Mouse (Mus musculus) urinary bladder, postnatal 36 days (tissue): ENCODE measurements around the gene Zfyve21.

Experiments
- DNase-seq, 2 experiments: peaks; one replicate each; pipeline ENCODE4 v3.0.0; 2022; ENCODE audit warnings: low spot score in 2 of 2, mixed read lengths in 1 of 2

Gene Zfyve21

DNA sequence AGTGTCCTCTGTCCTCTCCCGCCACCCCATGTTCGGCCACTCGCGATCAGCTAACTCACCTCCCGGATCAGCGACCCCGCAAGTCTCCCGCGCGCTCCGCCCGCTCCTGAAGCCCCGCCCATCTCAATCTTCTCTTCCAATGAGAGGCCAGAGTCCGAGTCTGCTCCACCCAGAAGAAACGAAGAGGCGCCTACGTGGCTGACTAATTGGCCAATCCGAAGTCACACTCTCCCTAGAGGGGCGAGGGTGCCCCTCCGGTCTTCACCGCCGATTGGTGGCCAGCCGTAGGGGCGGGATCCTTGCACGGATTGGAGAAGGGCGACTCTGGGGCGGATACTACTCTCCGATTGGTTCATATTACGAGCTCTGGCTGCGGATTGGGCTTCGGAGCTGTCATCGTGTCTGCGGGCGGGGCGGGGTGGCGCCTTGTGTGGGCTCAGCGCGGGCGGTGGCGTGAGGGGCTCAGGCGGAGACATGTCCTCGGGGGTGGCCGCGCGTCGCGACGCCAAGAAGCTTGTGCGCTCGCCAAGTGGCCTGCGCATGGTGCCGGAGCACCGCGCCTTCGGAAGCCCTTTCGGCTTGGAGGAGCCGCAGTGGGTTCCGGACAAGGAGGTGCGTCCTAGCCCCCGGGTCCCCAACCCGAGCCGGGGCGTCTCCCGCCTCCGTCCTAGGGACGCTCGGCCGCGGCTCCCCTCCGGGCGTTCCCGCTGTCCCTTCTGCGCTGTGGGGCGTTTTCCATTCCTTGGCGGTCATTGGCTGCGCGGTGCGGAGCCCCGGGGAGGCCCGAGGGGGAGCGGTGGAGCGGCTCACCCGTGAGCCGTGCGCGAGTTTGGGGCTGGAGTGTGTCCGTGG, at the start of gene Zfyve21, which contains the start of gene Xrcc3:
Gene Zfyve21 (plus strand): TSS at position 405 of the 852 bp plus-strand sequence.
Gene Xrcc3 (minus strand): TSS at position 108 of the 852 bp plus-strand sequence.
- DNase-seq = peak; percentile 93 to 98

DNA sequence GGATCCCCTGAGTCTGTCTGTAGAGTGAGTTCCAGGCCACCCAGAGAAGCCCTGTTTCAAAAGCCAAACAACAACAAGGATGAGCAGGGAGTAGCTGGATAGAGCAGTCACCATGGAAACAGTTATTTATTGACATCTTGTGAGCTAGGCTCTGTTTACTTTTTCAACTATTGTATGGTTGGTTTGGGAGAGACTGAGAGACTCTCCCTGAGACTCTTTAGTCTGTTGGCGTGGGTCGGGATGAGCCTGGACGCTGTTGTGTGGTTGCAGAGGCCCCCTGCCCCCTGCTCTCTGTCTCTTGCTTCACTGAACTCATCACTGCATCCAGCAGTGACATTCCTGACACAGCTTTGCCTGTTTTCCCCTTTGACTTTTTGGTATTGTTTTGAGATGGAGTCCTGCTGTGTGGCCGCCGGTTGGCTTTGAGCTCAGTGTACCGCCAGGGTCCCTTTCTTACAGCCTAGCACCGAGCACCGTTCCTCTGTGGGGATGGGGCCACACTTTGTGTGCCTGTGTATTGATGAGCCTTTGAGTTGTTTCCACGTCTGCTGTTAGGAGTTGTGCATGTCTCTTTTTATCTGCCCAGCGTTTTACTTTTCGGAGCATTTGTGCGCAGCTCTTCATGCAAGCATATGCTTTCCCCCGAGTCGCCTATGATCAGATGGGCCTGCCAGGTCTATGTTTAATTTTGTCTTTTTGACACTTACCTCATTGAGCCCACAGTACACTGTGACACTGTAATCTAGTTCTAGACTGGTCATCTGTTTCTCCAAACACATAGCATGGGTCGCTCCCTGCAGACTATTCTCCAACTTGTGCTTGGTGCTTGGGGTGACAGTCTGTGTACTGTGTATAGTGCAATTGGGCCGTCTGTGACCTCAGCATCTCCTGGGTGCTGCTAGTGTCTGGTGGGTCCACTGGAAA, 47.4 kb upstream of the Zfyve21 start:
- no peak for DNase-seq

DNA sequence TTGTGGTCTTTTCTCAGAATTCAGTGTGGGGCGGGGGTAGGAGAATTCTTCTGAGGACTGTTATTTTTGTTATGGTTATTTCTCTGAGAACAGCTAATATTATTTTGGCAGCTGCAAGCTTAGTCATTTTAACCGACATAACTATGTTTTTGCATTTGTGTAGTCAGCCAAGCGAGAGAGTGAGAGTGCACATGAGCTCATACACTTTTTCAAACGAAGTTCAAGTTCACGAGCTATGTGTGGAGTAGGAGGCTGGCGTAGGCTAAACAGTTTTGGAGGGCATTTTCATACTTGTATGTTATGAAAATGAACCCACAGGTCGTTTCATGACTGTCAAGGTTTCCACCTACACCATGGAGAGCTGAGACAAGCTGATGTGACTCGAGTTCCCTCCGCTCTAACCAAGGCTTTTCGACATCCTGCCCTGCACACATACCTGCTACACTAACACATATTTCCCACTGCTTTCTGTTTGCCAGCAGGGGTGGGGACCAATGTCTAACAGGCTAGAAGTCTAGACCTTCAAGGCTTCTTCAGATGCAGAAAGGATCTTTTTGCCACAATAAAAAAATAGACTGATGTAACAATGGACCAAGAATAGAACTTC, 45.5 kb upstream of the Zfyve21 start:
- no peak for DNase-seq

DNA sequence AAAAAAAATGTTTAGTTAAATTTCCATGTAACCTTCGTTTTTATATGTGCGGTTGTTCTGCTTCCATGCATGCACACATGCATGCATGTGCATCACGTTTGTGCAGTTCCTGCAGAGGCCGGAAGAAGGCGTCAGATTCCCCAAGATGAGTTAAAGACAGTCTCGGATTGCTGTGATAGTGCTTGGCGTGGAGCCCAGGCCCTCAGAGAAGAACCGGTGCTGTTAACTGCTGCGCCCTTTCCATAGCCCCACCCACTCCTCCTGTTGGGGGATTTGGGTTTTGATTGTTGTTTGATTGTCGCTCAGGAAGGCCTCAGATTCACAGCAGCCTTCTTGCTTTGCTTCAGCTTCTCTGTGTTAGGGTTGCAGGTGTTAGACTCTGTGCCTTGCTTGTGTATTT, 44.7 kb upstream of the Zfyve21 start:
- peak in 1 of 2 experiments; percentile 38 for DNase-seq

DNA sequence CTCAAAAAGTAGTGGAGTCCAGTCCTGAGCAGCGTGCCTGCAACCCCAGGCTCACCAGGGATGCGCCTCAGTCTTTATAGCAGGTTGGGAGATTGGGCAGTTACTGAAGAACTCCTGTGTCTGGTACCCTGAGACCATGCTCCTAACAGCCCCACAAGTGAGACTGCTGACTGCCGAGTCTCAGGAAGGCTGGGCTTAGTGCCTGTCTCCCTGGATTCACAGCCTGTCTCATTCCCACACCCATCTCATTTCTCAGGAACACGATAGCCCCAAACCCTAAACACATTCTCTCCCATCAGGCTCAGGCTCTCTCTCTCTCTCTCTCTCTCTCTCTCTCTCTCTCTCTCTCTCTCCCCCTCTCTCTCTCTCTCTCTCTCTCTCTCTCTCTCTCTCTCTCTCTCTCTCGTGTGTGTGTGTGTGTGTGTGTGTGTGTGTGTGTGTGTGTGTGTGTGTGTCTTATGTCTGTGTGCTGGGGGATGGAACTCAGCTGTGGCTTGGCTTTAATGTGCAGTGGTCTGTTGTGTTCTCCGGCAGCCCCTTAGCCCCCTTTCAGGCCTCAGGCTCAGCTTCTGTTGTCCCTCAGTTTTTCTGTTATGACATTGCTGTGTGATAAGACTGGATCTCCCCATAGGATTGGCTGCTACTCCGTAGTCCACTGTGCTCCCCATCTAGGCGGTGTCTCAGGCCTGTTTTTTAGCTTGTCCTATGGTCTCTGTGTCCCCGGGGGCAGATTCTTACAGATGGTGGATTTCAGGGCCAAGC, 44.0 kb upstream of the Zfyve21 start:
- DNase-seq = no peak

DNA sequence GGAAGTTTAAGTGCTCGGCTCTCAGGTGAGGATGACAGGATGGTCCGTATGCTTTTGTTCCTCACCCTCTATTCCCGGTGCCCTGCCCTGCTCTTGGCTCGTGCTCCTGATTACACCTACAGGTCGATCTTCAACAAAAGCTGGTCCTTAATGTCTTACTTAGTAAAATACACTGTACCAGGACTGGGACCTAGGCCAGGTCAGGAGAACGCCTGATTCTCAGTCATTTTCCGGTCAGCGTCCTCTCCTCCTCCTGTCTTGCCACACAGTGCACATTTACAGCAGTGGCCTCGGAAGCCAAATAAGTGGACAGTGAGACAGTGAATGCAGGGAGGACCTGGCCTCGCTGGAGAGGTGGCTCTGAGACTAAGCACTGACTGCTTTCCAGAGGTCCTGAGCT, 43.3 kb upstream of the Zfyve21 start:
- no peak for DNase-seq

DNA sequence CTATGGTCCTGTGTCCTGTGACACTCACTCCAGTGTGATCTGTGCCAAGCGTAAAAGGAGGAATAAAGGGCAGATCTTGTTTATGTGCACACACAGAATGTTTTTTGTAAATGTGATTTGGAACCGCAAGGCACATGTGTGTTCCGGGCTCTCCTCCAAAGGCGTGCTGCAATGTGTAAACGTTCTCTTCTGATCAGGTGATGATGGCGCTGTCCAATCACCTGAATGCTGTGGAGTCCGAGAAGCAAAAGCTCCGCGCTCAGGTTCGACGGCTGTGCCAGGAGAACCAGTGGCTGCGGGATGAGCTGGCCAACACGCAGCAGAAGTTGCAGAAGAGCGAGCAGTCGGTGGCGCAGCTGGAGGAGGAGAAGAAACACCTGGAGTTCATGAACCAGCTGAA, 39.8 kb upstream of the Zfyve21 start:
- no peak for DNase-seq

DNA sequence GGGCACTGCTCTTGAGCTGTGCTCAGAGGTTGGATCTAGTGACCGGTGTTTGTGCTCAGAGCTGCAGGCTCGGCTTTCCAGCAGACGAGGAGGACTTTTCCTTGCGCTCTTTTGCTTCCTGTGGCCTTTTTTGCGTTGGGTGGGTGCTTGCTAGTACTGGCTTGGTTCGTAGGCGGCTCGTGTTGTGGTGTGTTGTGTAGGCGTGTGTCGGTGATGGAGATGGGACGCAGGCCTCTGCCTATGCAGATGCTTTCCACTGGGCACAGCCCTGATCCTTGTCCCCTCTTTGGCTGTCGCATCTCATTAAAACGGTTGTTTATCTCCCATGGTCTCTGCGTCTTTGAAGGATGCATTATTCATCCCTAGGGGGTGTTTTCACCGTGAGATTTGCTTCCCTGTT, 39.1 kb upstream of the Zfyve21 start:
- DNase-seq = no peak

DNA sequence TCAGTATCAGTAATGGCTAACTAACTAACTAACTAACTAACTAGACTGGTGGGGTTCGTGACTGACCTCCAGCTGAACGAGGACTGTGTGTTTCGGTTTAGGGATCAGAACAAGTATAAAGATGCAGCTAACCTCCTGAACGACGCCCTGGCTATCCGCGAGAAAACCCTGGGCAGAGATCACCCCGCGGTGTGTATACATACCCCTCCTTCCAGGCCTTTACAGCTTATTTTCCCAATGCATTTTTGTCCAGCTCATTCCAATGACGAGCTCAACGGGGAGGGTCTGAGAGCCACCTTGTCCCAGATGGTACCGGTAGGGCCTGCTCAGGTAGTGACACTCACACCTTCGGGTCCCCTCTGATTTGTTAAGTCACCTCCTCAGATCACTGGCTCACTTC, 36.1 kb upstream of the Zfyve21 start:
- DNase-seq = no peak

DNA sequence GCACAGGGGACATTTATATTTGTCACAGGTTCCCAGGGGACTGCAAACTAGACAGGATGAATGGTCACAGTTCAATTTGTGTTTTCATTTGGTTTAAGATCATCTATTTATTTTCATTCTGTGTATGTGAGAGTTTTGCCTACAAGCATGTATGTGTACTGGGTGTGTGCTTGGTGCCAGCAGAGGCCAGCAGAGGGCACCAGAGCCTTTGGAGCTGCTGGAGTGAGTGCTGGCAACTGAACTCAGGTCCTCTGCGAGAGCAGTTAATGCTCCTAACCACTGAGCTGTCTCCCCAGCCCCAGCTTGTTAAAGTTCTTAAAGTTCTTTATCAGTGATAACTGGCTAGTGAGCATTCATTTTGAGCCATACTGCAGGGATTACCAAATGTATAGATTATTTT, 34.4 kb upstream of the Zfyve21 start:
- DNase-seq = no peak

DNA sequence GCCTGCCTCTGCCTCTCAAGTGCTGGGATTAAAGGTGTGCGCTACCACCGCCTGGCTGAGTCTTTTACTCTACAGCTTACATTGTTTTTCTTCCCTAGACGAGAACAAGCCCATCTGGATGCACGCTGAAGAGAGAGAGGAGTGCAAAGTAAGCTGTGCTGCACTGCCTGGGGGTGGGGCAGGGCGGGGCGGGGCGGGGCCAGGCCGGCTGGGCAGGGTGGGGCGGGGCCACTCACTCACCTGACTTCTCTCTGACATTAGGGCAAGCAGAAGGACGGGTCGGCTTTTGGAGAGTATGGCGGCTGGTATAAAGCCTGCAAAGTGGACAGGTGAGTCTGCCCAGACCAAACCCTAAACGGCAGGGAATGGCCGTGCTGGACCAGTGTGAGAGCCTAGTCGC, 28.8 kb upstream of the Zfyve21 start:
- DNase-seq = no peak

DNA sequence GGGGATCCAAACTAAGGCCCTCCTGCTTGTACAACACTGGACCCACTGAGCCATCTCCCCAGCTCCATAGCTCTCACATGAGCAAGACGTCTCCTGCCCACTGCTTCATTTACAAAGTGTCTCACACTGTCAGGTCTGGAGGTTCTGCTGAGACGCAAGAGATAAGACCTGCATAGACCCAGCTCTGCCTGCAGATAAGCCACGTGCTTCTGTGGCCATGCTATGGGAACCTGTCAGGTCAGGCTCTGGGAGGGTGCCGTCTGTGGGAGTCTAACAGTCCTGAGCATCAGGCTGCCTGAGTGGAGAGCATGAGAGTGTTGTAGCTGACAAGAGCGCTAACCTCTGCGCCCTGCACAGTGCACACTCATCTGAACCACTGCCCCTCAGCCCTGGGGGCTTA, 27.0 kb upstream of the Zfyve21 start:
- DNase-seq = no peak

DNA sequence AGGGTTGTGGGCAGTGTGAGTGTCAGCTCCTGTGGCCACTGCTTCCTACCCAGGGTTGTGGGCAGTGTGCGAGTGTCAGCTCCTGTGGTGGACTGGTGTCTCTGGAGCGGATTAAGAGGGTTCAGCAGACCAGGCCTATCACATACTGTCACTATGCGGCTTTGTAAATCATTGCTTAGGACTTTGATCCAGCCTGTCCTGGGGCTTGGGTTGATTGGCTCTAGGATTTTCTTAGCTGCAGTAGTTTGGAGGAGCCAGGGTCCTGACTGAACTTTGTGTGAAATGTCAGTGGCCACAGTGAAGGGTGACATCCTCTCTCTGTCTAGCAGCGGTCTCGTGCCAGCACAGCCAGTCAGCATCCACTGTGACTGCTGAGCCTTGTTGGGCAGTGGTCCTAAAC, 23.9 kb upstream of the Zfyve21 start:
- DNase-seq = no peak

DNA sequence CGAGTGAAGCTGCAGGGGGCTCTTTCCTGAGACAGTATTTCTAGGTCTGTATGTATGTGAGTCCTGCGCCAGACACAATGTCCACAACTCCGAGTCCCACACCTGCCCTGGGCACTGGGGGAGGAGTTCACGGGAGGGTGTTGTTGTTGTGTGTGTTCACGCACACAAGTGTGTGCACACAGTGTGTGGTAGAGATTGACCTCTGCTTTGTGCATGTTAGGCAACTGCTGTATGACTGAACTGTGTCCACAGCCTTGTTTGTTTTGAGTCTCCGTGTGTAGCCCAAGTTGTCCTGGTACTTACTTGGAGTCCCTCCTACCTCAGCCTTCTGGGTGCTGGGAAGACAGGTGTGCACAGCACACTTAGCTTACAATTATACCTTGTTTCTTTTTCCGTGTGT, 23.3 kb upstream of the Zfyve21 start:
- no peak for DNase-seq

DNA sequence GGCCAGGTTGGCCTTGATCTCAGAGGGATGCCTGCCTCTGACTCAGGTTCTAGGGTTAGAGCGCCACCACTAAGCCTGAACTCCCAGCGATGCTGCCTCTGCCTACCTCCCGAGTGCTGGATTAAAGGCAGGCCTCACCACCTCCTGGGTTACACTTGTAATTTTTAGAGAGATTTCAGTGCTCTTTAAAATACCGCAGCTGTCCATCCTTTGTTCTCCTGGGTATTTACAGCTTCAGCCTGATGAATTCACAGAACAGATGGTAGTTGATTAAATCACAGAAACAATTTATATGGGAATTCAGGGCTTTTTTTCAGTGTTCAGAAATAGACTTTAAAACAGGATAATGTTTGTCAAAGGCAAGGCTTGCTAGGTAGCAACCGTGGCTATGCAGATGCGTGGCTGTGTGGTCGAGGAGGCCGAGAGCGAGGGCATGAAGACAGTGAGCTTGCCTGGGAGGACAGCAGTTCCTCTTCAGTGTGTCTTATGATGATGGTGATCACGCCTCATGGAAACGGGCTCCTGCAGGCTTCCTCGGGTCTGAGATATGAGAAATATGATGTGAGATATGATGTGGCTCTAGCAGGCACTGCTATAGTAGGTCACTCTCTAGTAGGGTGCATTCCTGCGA, 22.4 kb upstream of the Zfyve21 start:
- no peak for DNase-seq

DNA sequence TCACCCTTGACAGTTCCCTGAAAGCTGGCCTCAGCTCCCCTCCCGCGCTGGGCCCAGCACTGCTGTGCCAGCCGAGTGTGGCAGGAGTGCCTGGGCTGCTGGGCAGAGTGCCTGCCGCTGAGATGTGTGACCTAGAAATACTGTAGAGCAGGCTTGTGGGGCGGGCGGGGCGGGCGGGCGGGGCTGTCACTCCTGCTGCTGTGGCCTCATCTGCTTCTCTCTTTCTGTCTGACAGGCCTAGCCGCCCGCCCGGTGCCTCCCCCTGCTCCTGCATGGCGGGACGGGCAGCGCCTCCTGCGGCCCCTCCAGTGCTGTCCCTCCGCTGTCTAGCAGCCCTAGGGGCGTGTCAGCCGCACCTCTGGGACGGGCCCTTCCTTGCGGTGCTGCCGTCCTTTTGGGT, 19.9 kb upstream of the Zfyve21 start:
- DNase-seq = peak in 1 of 2 experiments; percentile 55

DNA sequence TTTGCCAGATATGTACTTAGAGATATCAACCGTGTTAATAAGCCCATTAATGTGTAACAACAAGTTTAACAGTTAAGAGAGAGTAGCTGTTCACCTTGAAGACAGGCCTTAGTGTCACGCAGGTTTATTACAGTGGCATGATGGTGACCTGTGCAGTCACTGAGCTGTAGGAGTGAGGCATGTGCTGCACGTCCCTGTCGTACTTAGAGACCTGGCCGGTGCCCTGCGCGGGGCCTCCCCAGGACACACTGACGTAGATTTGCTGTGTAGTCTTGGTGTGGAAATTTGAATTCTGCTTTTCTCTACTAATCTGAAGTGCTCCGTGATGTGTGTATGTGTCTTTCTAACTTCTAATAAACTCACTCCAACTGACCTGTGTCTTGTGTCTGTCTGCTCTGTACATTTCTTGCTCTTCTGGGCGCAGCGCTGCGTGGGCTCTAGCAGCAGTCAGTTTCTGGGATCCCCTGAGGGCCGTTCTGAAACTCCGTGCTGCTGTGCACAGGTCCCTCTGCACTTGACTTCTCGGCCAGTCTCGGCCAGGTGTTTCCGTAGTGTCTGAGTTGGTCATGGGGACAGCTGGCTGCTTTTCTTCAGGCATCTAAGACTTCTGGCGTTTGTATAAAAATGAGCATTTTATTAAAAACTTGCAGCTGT, 19.3 kb upstream of the Zfyve21 start:
- DNase-seq = no peak

DNA sequence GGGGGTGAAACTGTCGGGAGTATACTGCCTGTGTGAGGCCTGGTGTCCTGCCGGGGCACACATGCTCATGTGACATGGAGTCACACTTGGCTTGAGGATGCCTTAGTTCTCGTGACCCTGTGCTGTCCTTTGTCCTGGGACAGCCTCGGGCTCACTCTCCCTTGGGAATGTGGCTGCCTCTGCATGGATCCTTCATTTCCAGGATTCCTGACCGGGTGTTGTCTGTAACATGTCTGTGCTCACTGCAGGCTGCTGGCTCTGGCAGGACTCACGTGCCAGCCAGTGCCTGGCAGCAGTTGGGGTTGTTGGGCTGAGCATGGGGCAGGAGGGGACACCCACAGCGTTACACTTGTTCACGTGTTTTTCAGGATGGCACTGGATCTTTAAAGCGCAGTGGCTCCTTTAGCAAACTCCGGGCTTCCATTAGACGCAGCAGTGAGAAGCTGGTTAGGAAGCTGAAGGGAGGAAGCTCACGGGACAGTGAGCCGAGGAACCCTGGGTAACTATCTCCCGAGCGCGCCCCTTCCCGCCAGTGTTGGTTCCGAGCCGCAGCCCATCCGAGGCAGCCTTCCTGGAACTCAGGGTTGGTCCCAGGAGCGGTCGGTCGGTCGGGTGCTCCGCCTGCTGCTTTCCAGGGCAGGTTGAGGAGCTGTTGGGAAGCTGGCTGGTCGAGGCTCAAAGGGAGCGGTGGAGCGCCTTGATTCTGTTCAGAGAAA, 18.6 kb upstream of the Zfyve21 start:
- no peak for DNase-seq

DNA sequence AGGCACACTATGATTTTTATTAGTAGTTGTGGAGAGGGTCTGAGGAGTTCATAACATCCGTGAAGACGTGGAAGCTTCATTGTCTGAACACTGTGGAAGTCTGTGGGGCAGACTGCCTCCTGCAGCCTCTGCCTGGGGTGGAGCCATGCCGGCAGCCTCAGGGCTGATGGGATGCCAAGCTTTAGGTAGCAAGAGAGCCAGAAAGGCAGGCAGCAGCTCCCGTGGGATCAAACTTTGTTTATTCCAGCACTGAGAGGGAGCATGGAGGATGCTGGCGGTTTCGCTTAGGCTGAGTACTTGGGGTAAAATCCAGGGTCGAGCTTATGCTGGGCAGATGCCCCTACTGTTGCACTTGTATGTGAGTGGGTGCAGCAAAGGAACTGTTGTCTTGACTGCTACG, 16.7 kb upstream of the Zfyve21 start:
- no peak for DNase-seq

DNA sequence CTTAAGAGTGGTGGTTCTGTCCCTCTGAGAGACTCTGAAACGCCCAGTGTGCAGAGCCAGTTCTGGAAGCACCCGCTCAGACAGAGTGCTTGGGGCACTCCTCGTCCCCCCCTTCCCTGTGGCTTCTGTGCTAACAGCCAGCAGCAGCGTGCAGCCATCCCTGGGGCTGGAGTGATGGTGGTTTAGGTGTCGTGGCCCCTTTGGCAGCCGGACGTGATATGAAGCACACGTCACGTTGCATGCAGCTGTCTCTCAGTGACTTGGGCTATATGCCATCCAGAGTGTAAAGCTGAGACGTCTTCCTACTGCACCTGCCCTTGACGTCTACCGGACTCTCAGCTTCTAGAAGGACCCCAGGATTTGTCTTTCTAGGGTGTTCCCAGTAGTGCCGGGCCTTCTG, 15.5 kb upstream of the Zfyve21 start:
- DNase-seq = no peak
